Mouse (Mus musculus) CH12.LX (cell line): ENCODE results near the gene Iyd. TPM values are rescaled to one million over a fixed set of nuclear protein-coding genes. Genes with fewer than 3 reads are reported as not detected.

Source experiments
- DNase-seq: peaks from one replicate; pipeline ENCODE4 v3.0.0-alpha.2; 2013; ENCODE audit errors: extremely low read depth
- H3K27ac ChIP-seq: 2 replicates; pipeline ENCODE4 v1.5.1; 2012; ENCODE audit warnings: low read depth, mild to moderate bottlenecking, control low read depth, moderate library complexity; ENCODE audit not compliant: insufficient read depth
- H3K27me3 ChIP-seq: replicated peaks from 2 replicates; pipeline ENCODE3; 2012; ENCODE audit warnings: inconsistent platforms
- H3K36me3 ChIP-seq, 2 experiments: replicated peaks in 1 of 2; 2 replicates each; pipeline versions ENCODE3 to v1.6.1; 2012; ENCODE audit warnings: inconsistent platforms in 1 of 2, low read length in 1 of 2, mild to moderate bottlenecking in 1 of 2, mixed read lengths in 1 of 2, moderate library complexity in 1 of 2; ENCODE audit not compliant: control insufficient read depth in 1 of 2, insufficient read depth in 1 of 2
- H3K4me1 ChIP-seq, 2 experiments: 2 replicates each; pipeline ENCODE4 v1.6.1; 2012; ENCODE audit warnings: inconsistent platforms in 1 of 2, moderate library complexity in 1 of 2; ENCODE audit not compliant: insufficient read depth in 2 of 2, control insufficient read depth in 1 of 2
- H3K4me2 ChIP-seq: 2 replicates; pipeline ENCODE4 v1.6.1; 2012; ENCODE audit warnings: low read depth, mild to moderate bottlenecking, control low read depth; ENCODE audit not compliant: poor library complexity, insufficient read depth, severe bottlenecking
- H3K4me3 ChIP-seq, 3 experiments: fragments of 150-350 bp in 1 of 3; sonication (generic) in 1 of 3; replicated peaks in 1 of 3; 2 replicates each; pipeline versions ENCODE3 to v1.5.1; 2011 to 2012; ENCODE audit warnings: low read depth in 2 of 3, low read length in 2 of 3, mild to moderate bottlenecking in 2 of 3, moderate library complexity in 2 of 3, control low read depth in 1 of 3, improper control_type of control experiment in 1 of 3, inconsistent platforms in 1 of 3, mixed read lengths in 1 of 3; ENCODE audit not compliant: poor library complexity in 1 of 3
- H3K79me2 ChIP-seq: replicated peaks from 2 replicates; pipeline ENCODE4 v1.6.1; 2012; ENCODE audit warnings: mild to moderate bottlenecking, moderate library complexity; ENCODE audit not compliant: control insufficient read depth, poor library complexity, insufficient read depth, severe bottlenecking; ENCODE audit errors: extremely low read depth
- H3K9ac ChIP-seq: 2 replicates; pipeline ENCODE4 v1.6.1; 2012; ENCODE audit warnings: low read depth, mild to moderate bottlenecking, control low read depth, moderate library complexity; ENCODE audit not compliant: insufficient read depth
- H3K9me3 ChIP-seq: replicated peaks from 2 replicates; pipeline ENCODE3; 2012; ENCODE audit warnings: low read length, inconsistent platforms, mixed read lengths
- ETS1 ChIP-seq: conservative IDR thresholded peaks from 2 replicates; pipeline ENCODE4 v1.6.1; 2012; ENCODE audit warnings: low read depth, mild to moderate bottlenecking, inconsistent platforms, low read length, improper control_type of control experiment, moderate library complexity
- GABPA ChIP-seq: IDR thresholded peaks from 2 replicates; pipeline ENCODE4 v1.6.1; 2012; ENCODE audit warnings: low read depth, low read length, improper control_type of control experiment, inconsistent platforms; ENCODE audit not compliant: insufficient replicate concordance
- HCFC1 ChIP-seq: IDR thresholded peaks from 2 replicates; pipeline ENCODE4 v1.6.1; 2012; ENCODE audit warnings: low read depth, mild to moderate bottlenecking, inconsistent platforms, low read length, improper control_type of control experiment
- IRF4 ChIP-seq: IDR thresholded peaks from 2 replicates; pipeline ENCODE4 v1.6.1; 2014; ENCODE audit warnings: low read depth, mild to moderate bottlenecking, inconsistent platforms, low read length, improper control_type of control experiment
- MAFK ChIP-seq: IDR thresholded peaks from 2 replicates; pipeline ENCODE4 v1.6.1; 2011; ENCODE audit warnings: low read length, improper control_type of control experiment; ENCODE audit not compliant: insufficient replicate concordance
- MAZ ChIP-seq: IDR thresholded peaks from 2 replicates; pipeline ENCODE4 v1.6.1; 2012; ENCODE audit warnings: low read depth, mild to moderate bottlenecking, inconsistent platforms, low read length, improper control_type of control experiment, moderate library complexity
- MEF2A ChIP-seq: IDR thresholded peaks from 2 replicates; pipeline ENCODE4 v1.6.1; 2014; ENCODE audit warnings: low read depth, mild to moderate bottlenecking, inconsistent platforms, low read length, improper control_type of control experiment, borderline replicate concordance
- NRF1 ChIP-seq: IDR thresholded peaks from 2 replicates; pipeline ENCODE4 v1.6.1; 2014; ENCODE audit warnings: low read depth, mild to moderate bottlenecking, inconsistent platforms, low read length, improper control_type of control experiment, moderate library complexity
- PAX5 ChIP-seq: IDR thresholded peaks from 2 replicates; pipeline ENCODE4 v1.6.1; 2012; ENCODE audit warnings: low read length, inconsistent platforms, mixed read lengths
- SMC3 ChIP-seq: IDR thresholded peaks from 2 replicates; pipeline ENCODE4 v1.6.1; 2011; ENCODE audit warnings: low read depth, low read length, improper control_type of control experiment
- TBP ChIP-seq: conservative IDR thresholded peaks from 2 replicates; pipeline ENCODE4 v1.6.1; 2011; ENCODE audit warnings: low read depth, low read length, improper control_type of control experiment
- USF1 ChIP-seq: IDR thresholded peaks from 2 replicates; pipeline ENCODE4 v1.6.1; 2014; ENCODE audit warnings: low read depth, mild to moderate bottlenecking, inconsistent platforms, low read length, improper control_type of control experiment
- ZC3H11A ChIP-seq: IDR thresholded peaks from 2 replicates; pipeline ENCODE4 v1.6.1; 2012; ENCODE audit warnings: low read depth, mild to moderate bottlenecking, inconsistent platforms, low read length, improper control_type of control experiment
- ZNF384 ChIP-seq: IDR thresholded peaks from 2 replicates; pipeline ENCODE4 v1.6.1; 2012; ENCODE audit warnings: low read depth, low read length, improper control_type of control experiment, inconsistent platforms
- dilution Hi-C: fragments of 300-500 bp; cut with MboI; formaldehyde crosslinking; loops from 2 replicates; pipeline ENCODE4 v1.14.3; 2020; ENCODE audit warnings: low sequenced_read_pairs; ENCODE audit not compliant: extremely low pct_unique_long_range_greater_than_20kb, extremely low pct_ligation_motif_present
- in situ Hi-C: fragments of 300-500 bp; cut with MboI; formaldehyde crosslinking; loops from 3 replicates; pipeline ENCODE4 v1.14.3; 2019; ENCODE audit warnings: low sequenced_read_pairs, low pct_ligation_motif_present, low pct_unique_long_range_greater_than_20kb, mixed read lengths
- polyA plus RNA-seq: library from polyadenylated mRNA; unstranded; fragments of >175 nt; gene quantifications from 2 replicates; pipeline ENCODE4 v1.2.1, GENCODE M21; 2012; ENCODE audit warnings: low read depth; ENCODE audit not compliant: insufficient read length
- total RNA-seq, 2 experiments: library from RNA; depleted of rRNA; stranded (reverse); fragments of 300-350 nt in 1 of 2; fragments of >200 nt in 1 of 2; gene quantifications; 2 replicates each; pipeline ENCODE4 v1.2.3; 2012 to 2014

The Iyd gene
- total and polyA plus RNA-seq, 3 experiments, result not detected

- H3K4me1 ChIP-seq, result peaks cover 0 to 9% of the 10 kb centered on the region in 2 experiments; a peak in 1 of 4 replicates
- no peak overlapping the region for H3K4me2 ChIP-seq
- no peaks in the 10 kb centered on the region for H3K79me2 ChIP-seq
- H3K36me3 ChIP-seq, result no peaks in the 10 kb centered on the region
- no peak for DNase-seq
- H3K9ac ChIP-seq, result no peak overlapping the region
- dilution Hi-C loops (no loop called here), in situ Hi-C loops (no loop called here)
- no peak overlapping the region for H3K27ac ChIP-seq
- H3K4me3 ChIP-seq, result no peak overlapping the region
- no peak for TF ChIP-seq TBP
- TF ChIP-seq PAX5, result no peak
- no peak for TF ChIP-seq ETS1
- no peak for TF ChIP-seq ZNF384
- TF ChIP-seq ZC3H11A, result no peak
- TF ChIP-seq HCFC1, result no peak
- TF ChIP-seq GABPA, result no peak
- no peak for TF ChIP-seq NRF1
- TF ChIP-seq MAFK, result no peak
- no peak for TF ChIP-seq USF1
- no peak for TF ChIP-seq MAZ
- no peak for TF ChIP-seq SMC3
- no peaks in the 10 kb centered on the region for H3K27me3 ChIP-seq
- no peaks in the 10 kb centered on the region for H3K9me3 ChIP-seq
These were observed 32.4 kb upstream of the Iyd start for GRCm38 (mm10) chr10:3507484-3508221.

- no peaks in the 10 kb centered on the region for H3K79me2 ChIP-seq
- H3K9ac ChIP-seq, result no peak overlapping the region
- H3K4me3 ChIP-seq, result no peak overlapping the region
- no peak overlapping the region for H3K4me2 ChIP-seq
- peaks cover 0 to 9% of the 10 kb centered on the region in 2 experiments; a peak in 1 of 4 replicates for H3K4me1 ChIP-seq
- dilution Hi-C loops (no loop called here), in situ Hi-C loops (no loop called here)
- no peak overlapping the region for H3K27ac ChIP-seq
- TF ChIP-seq HCFC1 (no peak), IRF4 (no peak), MEF2A (no peak)
- H3K27me3 ChIP-seq, result no peaks in the 10 kb centered on the region
- no peak for DNase-seq
- H3K36me3 ChIP-seq, result no peaks in the 10 kb centered on the region
- no peaks in the 10 kb centered on the region for H3K9me3 ChIP-seq
These were observed 31.8 kb upstream of the Iyd start for GRCm38 (mm10) chr10:3508222-3508588.
